Mouse (Mus musculus) midbrain, embryonic 11.5 days (tissue): ENCODE measurements around the gene Csf2. TPM values are rescaled to one million over a fixed set of nuclear protein-coding genes. Genes with fewer than 3 reads are reported as not detected.
"Not testable (repeated sequence)": the region's sequence is repeated elsewhere in the genome, so short reads cannot be mapped to it uniquely, and the experiment has no call there.

ENCODE experiments used
- ATAC-seq: fragments of 200-750 bp; cut with Nextera tagmentation; 2 replicates; pipeline ENCODE4 v1.8.0; 2017; ENCODE audit warnings: moderate TSS enrichment, moderate library complexity; ENCODE audit not compliant: low FRiP score
- DNase-seq: peaks from one replicate; pipeline ENCODE4 v3.0.0; 2015; ENCODE audit warnings: low spot score; ENCODE audit errors: missing footprints
- H3K27ac ChIP-seq: fragments of 300-500 bp; sonication (generic); 2 replicates; pipeline ENCODE4 v1.5.1; 2014; ENCODE audit warnings: low read depth, low read length
- H3K27me3 ChIP-seq: fragments of 300-500 bp; sonication (generic); 2 replicates; pipeline ENCODE4 v1.6.1; 2014; ENCODE audit warnings: mild to moderate bottlenecking, low read length, moderate library complexity, mixed read lengths; ENCODE audit not compliant: control insufficient read depth, insufficient read depth
- H3K36me3 ChIP-seq: fragments of 300-500 bp; sonication (generic); 2 replicates; pipeline ENCODE4 v1.6.1; 2014; ENCODE audit warnings: mild to moderate bottlenecking, low read length, moderate library complexity, mixed read lengths; ENCODE audit not compliant: control insufficient read depth, insufficient read depth
- H3K4me1 ChIP-seq: fragments of 300-500 bp; sonication (generic); 2 replicates; pipeline ENCODE4 v1.6.1; 2014; ENCODE audit warnings: low read length; ENCODE audit not compliant: control insufficient read depth, insufficient read depth
- H3K4me2 ChIP-seq: fragments of 300-500 bp; sonication (generic); 2 replicates; pipeline ENCODE4 v1.6.1; 2014; ENCODE audit warnings: mild to moderate bottlenecking, moderate library complexity
- H3K4me3 ChIP-seq: fragments of 300-500 bp; sonication (generic); 2 replicates; pipeline ENCODE4 v1.5.1; 2014; ENCODE audit warnings: low read depth, low read length
- H3K9ac ChIP-seq: fragments of 300-500 bp; sonication (generic); 2 replicates; pipeline ENCODE4 v1.6.1; 2014; ENCODE audit warnings: low read length
- H3K9me3 ChIP-seq: fragments of 300-500 bp; sonication (generic); 2 replicates; pipeline ENCODE4 v1.6.1; 2016; ENCODE audit warnings: low read length; ENCODE audit not compliant: control insufficient read depth
- WGBS: fragments of 180-500 bp; shearing (Covaris S2); extraction: QIAGEN DNeasy Blood & Tissue Kit; methylation state at CpG from one replicate; pipeline ENCODE4 v1.1.7; 2014; 5-methylcytosine and 5-hydroxymethylcytosine counted together
- polyA plus RNA-seq: library from polyadenylated mRNA; unstranded; fragments of >200 nt; fragmentation: Nextera tagmentation; extraction: Ambion mirVana; gene quantifications from 2 replicates; pipeline ENCODE4 v1.2.1, GENCODE M21; 2014

Csf2 gene
- not detected in 2 replicates for polyA plus RNA-seq

DNA sequence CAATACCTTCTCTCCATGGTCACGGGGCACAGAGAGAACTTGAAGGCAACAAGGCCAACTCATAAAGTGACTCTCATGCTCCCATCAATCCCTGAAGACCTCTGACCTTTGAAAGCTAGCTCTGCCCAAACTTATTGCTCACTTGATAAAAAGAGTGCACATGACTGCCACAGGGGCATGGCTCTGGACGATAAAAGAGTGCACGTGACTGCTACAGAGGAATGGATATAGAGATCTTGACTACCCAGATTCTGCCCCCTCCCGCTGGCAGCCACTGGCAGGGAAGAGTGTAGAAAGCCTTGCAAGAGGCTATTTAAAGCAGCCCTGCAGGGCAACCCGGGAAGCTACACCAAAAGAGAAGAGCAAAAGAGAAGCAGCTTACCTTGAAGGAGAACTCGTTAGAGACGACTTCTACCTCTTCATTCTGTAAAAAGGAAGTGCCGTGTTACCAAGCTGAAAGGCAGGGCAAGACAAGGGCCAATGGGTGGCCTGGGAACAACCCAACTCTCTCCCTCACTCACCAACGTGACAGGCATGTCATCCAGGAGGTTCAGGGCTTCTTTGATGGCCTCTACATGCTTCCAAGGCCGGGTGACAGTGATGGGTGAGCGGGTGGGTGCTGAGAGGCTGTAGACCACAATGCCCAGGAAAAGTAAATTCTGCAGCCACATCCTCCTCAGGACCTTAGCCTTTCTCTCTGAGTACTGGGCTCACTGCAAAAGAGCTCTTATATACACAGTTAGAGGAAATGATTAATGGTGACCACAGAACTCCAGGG is at the start of gene Csf2:
Gene Csf2 (minus strand): TSS at position 728 of the 778 bp plus-strand sequence.
- H3K9me3 ChIP-seq, result no peaks in the 10 kb centered on the region
- no peak within 1 kb of the TSS for H3K9ac ChIP-seq
- DNase-seq (no peak), ATAC-seq (no peak)
- no peaks in the 10 kb centered on the region for H3K4me1 ChIP-seq
- H3K27me3 ChIP-seq, result no peaks in the 10 kb centered on the region
- no peak within 1 kb of the TSS for H3K4me2 ChIP-seq
- H3K4me3 ChIP-seq, result no peak within 1 kb of the TSS
- no peak within 1 kb of the TSS for H3K27ac ChIP-seq
- H3K36me3 ChIP-seq, result no peaks in the 10 kb centered on the region
- WGBS, result 66% methylated on average over 11 of the region's 11 CpGs

DNA sequence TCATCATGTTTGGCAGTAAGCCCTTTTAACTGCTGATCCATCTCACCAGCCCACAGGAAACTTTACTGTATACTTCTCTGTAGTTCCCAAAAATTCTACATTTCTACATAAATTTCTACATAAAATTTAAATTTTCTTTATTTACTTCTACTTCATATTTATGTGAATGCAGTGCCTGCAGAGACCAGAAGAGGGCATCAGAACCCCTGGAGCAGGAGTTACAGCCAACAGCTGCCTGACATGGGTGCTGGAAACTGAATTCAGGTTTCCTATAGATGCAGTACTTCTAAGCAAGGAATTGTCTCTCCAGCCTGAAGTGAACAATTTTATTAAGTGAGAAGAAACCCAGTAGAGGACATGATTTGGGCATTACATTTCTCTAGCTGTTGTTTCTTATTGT is 49.3 kb upstream of the Csf2 start:
- ATAC-seq (no peak), DNase-seq (no peak)
- Histone ChIP-seq H3K9ac (no peak overlapping the region), H3K27me3 (no peaks in the 10 kb centered on the region), H3K4me3 (no peak overlapping the region), H3K9me3 (no peaks in the 10 kb centered on the region), H3K27ac (no peak overlapping the region), H3K4me2 (no peak overlapping the region), H3K4me1 (no peaks in the 10 kb centered on the region), H3K36me3 (no peaks in the 10 kb centered on the region)

DNA sequence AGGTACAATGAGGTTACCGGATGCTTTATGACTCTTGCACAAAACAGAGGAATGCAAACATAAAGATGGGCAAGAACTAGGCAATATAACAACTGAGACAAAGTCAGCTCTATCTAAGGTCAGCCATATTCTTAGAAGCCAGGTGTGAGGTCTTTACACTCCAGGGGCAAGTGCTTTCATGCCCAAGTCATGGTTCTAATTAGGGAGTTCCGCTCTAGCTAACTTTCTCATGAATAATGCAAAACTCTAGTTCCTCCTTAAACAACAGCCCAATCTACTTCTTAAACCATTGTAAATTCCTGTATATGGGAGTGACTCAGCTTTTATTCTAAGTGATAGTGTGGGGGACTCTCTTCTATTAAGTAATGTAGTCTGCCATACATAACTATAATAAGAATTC is 48.0 kb upstream of the Csf2 start:
- H3K27ac ChIP-seq, H3K4me3 ChIP-seq, DNase-seq, H3K9me3 ChIP-seq, H3K4me1 ChIP-seq, H3K27me3 ChIP-seq, H3K9ac ChIP-seq, ATAC-seq, H3K4me2 ChIP-seq, H3K36me3 ChIP-seq: not testable (repeated sequence)
- WGBS, result 92% methylated on average over 2 of the region's 2 CpGs

DNA sequence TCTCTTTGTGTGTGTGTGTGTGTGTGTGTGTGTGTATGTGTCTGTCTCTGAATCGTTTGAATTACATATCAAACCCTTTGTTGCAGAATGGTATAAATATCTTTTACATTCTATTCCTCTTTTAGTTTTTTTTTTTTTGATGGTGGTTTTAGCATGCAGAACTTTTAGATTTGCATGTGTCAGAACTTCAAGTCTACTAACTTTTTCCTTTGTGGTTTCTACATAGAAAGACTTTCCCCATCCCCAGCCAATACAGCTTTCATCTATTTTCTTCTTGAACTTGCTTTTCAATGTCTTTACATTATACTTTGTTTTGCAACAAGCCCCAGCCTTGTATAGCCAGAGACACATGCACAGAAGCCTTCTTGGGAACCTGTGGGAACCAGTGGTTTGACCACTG is 47.3 kb upstream of the Csf2 start:
- WGBS, result 88% methylated on average over 1 of the region's 1 CpGs
- Histone ChIP-seq H3K27me3 (no peaks in the 10 kb centered on the region), H3K9ac (no peak overlapping the region), H3K4me2 (no peak overlapping the region), H3K4me1 (no peaks in the 10 kb centered on the region), H3K9me3 (no peaks in the 10 kb centered on the region), H3K4me3 (no peak overlapping the region), H3K27ac (no peak overlapping the region), H3K36me3 (no peaks in the 10 kb centered on the region)
- ATAC-seq (no peak), DNase-seq (no peak)

GRCm38 (mm10) chr11:54295971-54296370 is 46.5 kb upstream of the Csf2 start:
- Histone ChIP-seq H3K4me3 (no peak overlapping the region), H3K4me2 (no peak overlapping the region), H3K9me3 (no peaks in the 10 kb centered on the region), H3K4me1 (no peaks in the 10 kb centered on the region), H3K36me3 (no peaks in the 10 kb centered on the region), H3K27me3 (no peaks in the 10 kb centered on the region), H3K27ac (no peak overlapping the region), H3K9ac (no peak overlapping the region)
- DNase-seq (no peak), ATAC-seq (no peak)
- 84% methylated on average over 4 of the region's 4 CpGs for WGBS

GRCm38 (mm10) chr11:54293980-54294807 is 44.7 kb upstream of the Csf2 start:
- no peak overlapping the region for H3K4me3 ChIP-seq
- H3K4me1 ChIP-seq, result no peaks in the 10 kb centered on the region
- H3K36me3 ChIP-seq, result no peaks in the 10 kb centered on the region
- no peak overlapping the region for H3K9ac ChIP-seq
- ATAC-seq (no peak), DNase-seq (no peak)
- H3K27me3 ChIP-seq, result no peaks in the 10 kb centered on the region
- H3K4me2 ChIP-seq, result no peak overlapping the region
- H3K9me3 ChIP-seq, result no peaks in the 10 kb centered on the region
- 81% methylated on average over 12 of the region's 12 CpGs for WGBS
- no peak overlapping the region for H3K27ac ChIP-seq

GRCm38 (mm10) chr11:54292163-54292562 is 42.7 kb upstream of the Csf2 start:
- no peak overlapping the region for H3K9ac ChIP-seq
- H3K4me3 ChIP-seq, result no peak overlapping the region
- ATAC-seq (no peak), DNase-seq (no peak)
- 87% methylated on average over 2 of the region's 2 CpGs for WGBS
- H3K4me2 ChIP-seq, result no peak overlapping the region
- no peaks in the 10 kb centered on the region for H3K27me3 ChIP-seq
- no peaks in the 10 kb centered on the region for H3K36me3 ChIP-seq
- no peak overlapping the region for H3K27ac ChIP-seq
- H3K4me1 ChIP-seq, result no peaks in the 10 kb centered on the region
- no peaks in the 10 kb centered on the region for H3K9me3 ChIP-seq

DNA sequence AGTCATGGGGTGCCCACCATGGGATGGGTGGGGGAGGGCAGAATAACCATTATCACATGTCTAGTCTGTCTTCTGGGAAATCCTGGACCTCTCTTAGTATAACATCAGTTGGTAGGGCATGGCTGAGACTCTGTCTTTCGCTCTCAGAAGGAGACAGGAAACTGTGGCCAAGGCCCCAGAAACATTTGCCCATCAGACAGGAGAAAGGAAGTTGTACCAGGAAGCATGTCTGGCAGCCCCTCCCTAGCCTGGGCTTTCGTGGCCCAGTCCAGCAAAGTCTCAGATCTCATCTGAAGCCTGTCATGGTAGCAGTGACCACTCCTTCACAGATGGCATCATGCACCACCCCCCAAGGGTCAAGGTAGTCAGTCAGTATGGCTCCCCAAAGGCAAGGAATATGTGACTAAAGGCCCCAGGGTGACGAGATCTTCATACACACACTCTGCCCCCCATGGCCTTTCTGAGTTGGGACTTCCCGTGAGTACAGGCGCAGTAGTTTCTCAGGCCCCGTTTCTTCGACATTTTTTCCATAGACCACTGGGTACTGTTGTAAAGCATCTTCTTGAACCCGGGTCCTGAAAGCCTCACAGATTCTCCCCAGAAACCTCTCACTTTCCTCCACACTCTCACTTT is 38.5 kb upstream of the Csf2 start:
- H3K4me1 ChIP-seq, result no peaks in the 10 kb centered on the region
- no peak overlapping the region for H3K4me3 ChIP-seq
- no peaks in the 10 kb centered on the region for H3K9me3 ChIP-seq
- H3K27me3 ChIP-seq, result no peaks in the 10 kb centered on the region
- H3K4me2 ChIP-seq, result no peak overlapping the region
- H3K36me3 ChIP-seq, result no peaks in the 10 kb centered on the region
- no peak overlapping the region for H3K27ac ChIP-seq
- DNase-seq, result no peak
- 91% methylated on average over 8 of the region's 8 CpGs for WGBS
- no peak for ATAC-seq
- H3K9ac ChIP-seq, result no peak overlapping the region

DNA sequence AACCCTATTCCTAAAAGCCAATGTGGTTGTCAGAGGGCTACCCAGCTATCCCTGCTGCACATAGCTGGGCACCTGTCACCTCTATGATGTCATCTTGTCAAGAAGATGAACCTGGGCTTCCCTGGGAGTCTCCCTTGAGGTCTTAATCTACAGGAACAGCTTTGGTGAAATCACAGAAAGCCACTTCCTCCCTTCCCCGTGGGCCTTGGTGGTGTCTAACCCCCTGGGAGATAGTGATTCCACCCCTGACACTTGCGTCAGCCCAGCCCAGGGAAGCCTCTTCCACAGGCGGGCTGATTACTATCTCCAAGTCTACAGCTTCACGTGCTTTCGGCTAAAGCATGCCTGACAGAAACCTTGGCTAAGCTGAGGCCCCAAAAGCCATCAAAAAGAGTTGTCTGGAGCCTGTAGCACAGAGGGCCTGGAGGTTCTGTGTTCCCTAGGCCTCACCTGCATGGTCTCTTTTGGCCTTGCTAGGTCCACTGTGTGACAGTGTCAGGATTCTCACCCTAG is 22.0 kb upstream of the Csf2 start:
- no peak overlapping the region for H3K4me2 ChIP-seq
- H3K9ac ChIP-seq, result no peak overlapping the region
- H3K4me3 ChIP-seq, result no peak overlapping the region
- no peaks in the 10 kb centered on the region for H3K36me3 ChIP-seq
- no peaks in the 10 kb centered on the region for H3K4me1 ChIP-seq
- H3K27ac ChIP-seq, result no peak overlapping the region
- 78% methylated on average over 5 of the region's 5 CpGs for WGBS
- no peaks in the 10 kb centered on the region for H3K27me3 ChIP-seq
- no peak for DNase-seq
- no peaks in the 10 kb centered on the region for H3K9me3 ChIP-seq
- no peak for ATAC-seq
